In the genomic region with DNA sequence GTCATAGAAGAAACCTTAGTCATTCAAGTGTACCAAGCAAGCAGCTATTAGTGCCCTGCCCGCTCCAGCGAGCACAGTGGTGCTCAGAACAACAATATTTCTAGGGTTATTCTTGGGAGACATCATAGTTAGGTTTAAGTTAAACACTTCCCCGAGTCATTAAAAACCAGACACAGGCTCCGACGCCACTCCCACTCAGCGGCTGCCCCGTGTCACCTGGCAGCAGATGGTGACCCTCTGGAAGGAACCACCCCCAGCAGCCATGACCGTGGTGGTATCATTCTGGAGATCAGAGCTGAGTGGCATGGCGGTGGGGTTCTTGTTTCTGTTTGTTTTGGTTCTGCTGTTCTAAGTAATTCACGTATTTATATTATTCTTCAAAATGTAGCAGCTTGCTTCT, we compare ENCODE assay signal across 14 mouse cellular contexts. TPM values are rescaled to one million over a fixed set of nuclear protein-coding genes. Genes with fewer than 3 reads are reported as not detected.
DNase-seq lines count a peak whose midpoint lies in the region; ATAC-seq lines count a peak whose summit lies in the region.
"Had no signal": no experiment of that assay in that cellular context is flagged by ENCODE, and none has a peak within 500 bp of the region (broad histone marks: within the 10 kb centered on the region; RNA-seq: fewer than 3 reads in every experiment).

No protein-coding gene starts in this region.

- WGBS in neural tube, embryonic 13.5 days = 24% methylated on average over 10 of the region's 10 CpGs
- 30% methylated on average over 10 of the region's 10 CpGs for WGBS in neural tube, embryonic 15.5 days
- WGBS in hindbrain, embryonic 16.5 days = 32% methylated on average over 10 of the region's 10 CpGs

- H3K4me3 ChIP-seq in neural tube, embryonic 13.5 days = no peak overlapping the region
- no peak overlapping the region for H3K4me3 ChIP-seq in neural tube, embryonic 15.5 days (replicated peaks)
- H3K4me3 ChIP-seq in hindbrain, embryonic 16.5 days (ENCODE audit: low read length) = no peak overlapping the region
- H3K4me3 ChIP-seq: intestine, embryonic 15.5 days had no signal

- no peaks in the 10 kb centered on the region for H3K36me3 ChIP-seq in neural tube, embryonic 13.5 days
- no peaks in the 10 kb centered on the region for H3K36me3 ChIP-seq in neural tube, embryonic 15.5 days
- H3K36me3 ChIP-seq in hindbrain, embryonic 16.5 days (ENCODE audit: control insufficient read depth, insufficient read depth, low read length) = no peaks in the 10 kb centered on the region
- H3K36me3 ChIP-seq: intestine, embryonic 15.5 days had no signal

- ATAC-seq in neural tube, embryonic 13.5 days (ENCODE audit: low read depth) = no peak
- ATAC-seq in neural tube, embryonic 15.5 days (ENCODE audit: low FRiP score) = no peak
- ATAC-seq in hindbrain, embryonic 16.5 days = no peak
- ATAC-seq: intestine, embryonic 15.5 days had no signal

- H3K4me1 ChIP-seq in neural tube, embryonic 13.5 days (replicated peaks) = peaks cover 44% of the 10 kb centered on the region
- peaks cover 35% of the 10 kb centered on the region for H3K4me1 ChIP-seq in neural tube, embryonic 15.5 days
- H3K4me1 ChIP-seq in hindbrain, embryonic 16.5 days (ENCODE audit: control insufficient read depth, insufficient read depth, low read depth, low read length) = peaks cover 17% of the 10 kb centered on the region

- DNase-seq in kidney, adult 11 months = peak; percentile 28
- DNase-seq in kidney, postnatal 36 days = no peak
- DNase-seq in ovary, adult 18-20 months (ENCODE audit: low spot score) = no peak
- no peak for DNase-seq in adrenal gland, postnatal 10 days
- DNase-seq: cerebellum, postnatal 36 days; heart, postnatal 10 days; left cerebral cortex, postnatal 4 days; lung, adult 18-20 months; right cerebral cortex, postnatal 14 days; thymus, adult 18-20 months had no signal

- no peaks in the 10 kb centered on the region for H3K9me3 ChIP-seq in neural tube, embryonic 13.5 days
- H3K9me3 ChIP-seq in neural tube, embryonic 15.5 days (replicated peaks) = no peaks in the 10 kb centered on the region
- no peaks in the 10 kb centered on the region for H3K9me3 ChIP-seq in hindbrain, embryonic 16.5 days (ENCODE audit: control insufficient read depth, low read length)
- H3K9me3 ChIP-seq: intestine, embryonic 15.5 days had no signal

- H3K27me3 ChIP-seq in neural tube, embryonic 13.5 days = no peaks in the 10 kb centered on the region
- H3K27me3 ChIP-seq in neural tube, embryonic 15.5 days (replicated peaks) = no peaks in the 10 kb centered on the region
- no peaks in the 10 kb centered on the region for H3K27me3 ChIP-seq in hindbrain, embryonic 16.5 days (replicated peaks; ENCODE audit: control insufficient read depth, insufficient read depth, low read length)
- H3K27me3 ChIP-seq: intestine, embryonic 15.5 days had no signal

- H3K27ac ChIP-seq in neural tube, embryonic 13.5 days (replicated peaks) = peak overlapping the region; percentile 67
- H3K27ac ChIP-seq in neural tube, embryonic 15.5 days (replicated peaks) = no peak overlapping the region; the same call in 1 of the 2 replicates
- no peak overlapping the region for H3K27ac ChIP-seq in hindbrain, embryonic 16.5 days (ENCODE audit: low read depth, low read length)
- H3K27ac ChIP-seq: intestine, embryonic 15.5 days had no signal

- no peak overlapping the region for H3K4me2 ChIP-seq in neural tube, embryonic 13.5 days
- H3K4me2 ChIP-seq in neural tube, embryonic 15.5 days = no peak overlapping the region
- peak overlapping the region; percentile 3; the same call in 1 of the 2 replicates for H3K4me2 ChIP-seq in hindbrain, embryonic 16.5 days (ENCODE audit: low read length)
- H3K4me2 ChIP-seq: intestine, embryonic 15.5 days had no signal

- H3K9ac ChIP-seq in neural tube, embryonic 13.5 days = no peak overlapping the region
- H3K9ac ChIP-seq in neural tube, embryonic 15.5 days (replicated peaks) = no peak overlapping the region
- no peak overlapping the region for H3K9ac ChIP-seq in hindbrain, embryonic 16.5 days (ENCODE audit: low read depth, low read length)
- H3K9ac ChIP-seq: intestine, embryonic 15.5 days had no signal

RNA-seq across cellular contexts. Expression of a gene that starts 5.1 kb away (rescaled TPM):
- polyA plus RNA-seq in neural tube, embryonic 13.5 days (2015; fragmentation: Nextera tagmentation; extraction: Ambion mirVana) = 6.7 and 6.8 TPM in 2 replicates
- polyA plus RNA-seq in neural tube, embryonic 15.5 days (2015; fragmentation: Nextera tagmentation; extraction: Ambion mirVana) = 5.8 and 6.1 TPM in 2 replicates
- 5.4 and 5.8 TPM in 2 replicates for polyA plus RNA-seq in hindbrain, embryonic 16.5 days (2015; fragmentation: Nextera tagmentation; extraction: Ambion mirVana)
- 10 to 100 TPM; 23.0 to 24.4 TPM for total RNA-seq in adrenal gland, postnatal 10 days (2021)
